Mouse (Mus musculus) left cerebral cortex, postnatal 14 days (tissue): ENCODE measurements around the gene Ubap2. TPM values are rescaled to one million over a fixed set of nuclear protein-coding genes. Genes with fewer than 3 reads are reported as not detected.
A peak's percentile ranks its signal among the peaks of the same experiment; 100 is the strongest.

ENCODE experiments used
- DNase-seq, 2 experiments: peaks; one replicate each; pipeline ENCODE4 v3.0.0; 2021 to 2022; ENCODE audit warnings: low spot score in 2 of 2, mixed read lengths in 1 of 2
- intact Hi-C: fragments of 180-260 bp; cut with DNase I; formaldehyde crosslinking; loops from one replicate; pipeline ENCODE4 v1.15.1; 2025
- total RNA-seq, 2 experiments: library from RNA; stranded (reverse); gene quantifications; 2 replicates each; pipeline ENCODE4 v1.2.3; 2021

The Ubap2 gene
- total RNA-seq, 2 experiments from 2014 or later, result 46.1 to 47.6 TPM

- DNase-seq, result no peak
- intact Hi-C loops, result loop anchor here (10.0 kb wide), 1 partner anchor 140 kb away; the partner anchor contains the start of gene Ube2r2
Measured at GRCm38 (mm10) chr4:41274377-41274979, 466 bp downstream of the Ubap2 start.

GRCm38 (mm10) chr4:41268133-41268532, 6.8 kb downstream of the Ubap2 start:
- intact Hi-C loops, result no loop called here
- no peak for DNase-seq

DNA sequence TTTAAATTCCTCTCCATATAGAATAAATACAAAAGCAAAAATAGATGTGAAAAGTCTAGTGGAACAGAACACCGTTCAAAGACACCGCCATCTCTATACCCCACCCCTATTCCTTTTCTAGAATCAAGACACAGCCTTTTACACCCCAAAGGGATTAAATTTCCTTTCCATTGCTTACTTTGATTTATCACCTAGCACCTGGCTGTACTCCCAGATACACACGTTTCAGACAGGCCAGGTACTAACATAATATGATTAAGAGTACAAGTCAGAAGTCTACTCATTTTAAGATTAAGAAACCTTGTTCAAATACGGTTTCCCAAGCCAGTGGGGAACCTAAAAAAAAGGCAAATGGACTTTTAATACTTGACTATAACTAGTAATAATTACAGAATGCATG, 8.6 kb downstream of the Ubap2 start:
- no peak for DNase-seq
- intact Hi-C loops, result no loop called here

DNA sequence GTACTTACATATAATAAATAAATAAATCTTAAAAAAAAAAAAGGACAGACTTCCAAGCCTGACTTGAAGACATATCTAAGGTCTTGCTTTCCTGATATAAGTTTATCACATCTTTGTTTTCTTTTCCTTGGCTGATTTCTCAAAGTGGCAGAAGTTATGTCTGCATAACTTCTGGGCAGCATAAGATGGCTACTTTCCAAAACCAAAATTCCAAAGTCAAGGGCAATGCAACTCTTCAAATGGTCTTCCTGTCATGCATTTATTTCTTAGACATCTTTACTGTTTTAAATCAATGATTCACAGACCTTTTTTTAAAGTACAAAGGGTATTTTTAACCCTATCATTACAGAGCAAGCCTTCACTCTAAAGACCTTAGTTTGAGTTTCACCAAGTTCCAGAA, 14.3 kb downstream of the Ubap2 start:
- intact Hi-C loops, result no loop called here
- no peak for DNase-seq

- intact Hi-C loops, result no loop called here
- no peak for DNase-seq
Measured at GRCm38 (mm10) chr4:41259019-41259418, 15.9 kb downstream of the Ubap2 start.

DNA sequence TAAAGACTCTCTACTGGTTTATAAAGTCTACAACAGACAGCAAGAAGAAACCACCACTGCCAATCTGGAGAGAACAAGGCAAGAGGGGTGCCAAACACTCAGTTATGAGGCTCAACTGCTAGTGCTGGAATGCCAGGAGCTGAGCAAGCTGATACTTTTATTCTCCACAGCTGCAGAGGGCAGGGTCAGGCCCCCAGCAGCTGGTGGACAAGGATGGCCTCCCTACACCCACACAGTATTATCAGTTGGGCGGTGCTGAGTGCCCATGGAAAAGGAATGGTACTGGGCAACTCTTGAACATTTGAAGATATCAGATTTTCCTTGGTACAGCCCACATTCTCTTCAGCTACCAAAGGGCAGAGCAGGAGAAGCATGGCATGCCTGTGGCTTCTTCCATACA, 17.2 kb downstream of the Ubap2 start:
- DNase-seq, result no peak
- intact Hi-C loops, result no loop called here

DNA sequence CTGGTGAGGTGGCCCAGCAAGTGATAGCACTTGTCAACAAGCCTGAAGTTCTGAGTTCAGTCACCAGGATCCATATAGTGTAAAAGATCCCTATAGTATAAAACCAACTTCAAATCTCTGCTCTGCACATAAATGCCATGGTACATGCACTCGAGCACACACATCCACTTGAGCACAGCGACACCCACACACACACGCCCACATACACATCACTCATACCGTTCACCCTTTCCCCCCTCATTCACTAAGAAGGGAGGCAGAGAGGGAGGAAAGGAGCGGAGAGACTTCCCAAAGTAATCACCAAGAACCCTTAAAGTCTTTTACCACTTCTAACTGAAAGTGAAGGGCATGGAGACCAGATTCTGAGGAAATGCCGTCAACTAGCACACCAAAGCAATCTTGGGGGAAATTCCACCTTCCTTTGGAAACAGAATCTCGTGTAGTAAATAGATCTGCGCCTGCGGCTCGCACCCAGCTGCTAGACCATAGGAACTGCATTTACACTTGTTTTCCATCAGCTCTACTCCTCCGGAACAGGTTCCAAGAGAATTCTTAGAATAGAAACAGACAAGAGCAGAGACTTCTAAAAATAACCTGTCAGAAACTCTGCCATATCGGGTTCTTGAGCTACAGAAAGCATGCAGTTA, 19.3 kb downstream of the Ubap2 start:
- intact Hi-C loops, result no loop called here
- peak; percentile 63 to 78 for DNase-seq

GRCm38 (mm10) chr4:41253756-41254155, 21.2 kb downstream of the Ubap2 start:
- intact Hi-C loops, result no loop called here
- DNase-seq, result no peak

DNA sequence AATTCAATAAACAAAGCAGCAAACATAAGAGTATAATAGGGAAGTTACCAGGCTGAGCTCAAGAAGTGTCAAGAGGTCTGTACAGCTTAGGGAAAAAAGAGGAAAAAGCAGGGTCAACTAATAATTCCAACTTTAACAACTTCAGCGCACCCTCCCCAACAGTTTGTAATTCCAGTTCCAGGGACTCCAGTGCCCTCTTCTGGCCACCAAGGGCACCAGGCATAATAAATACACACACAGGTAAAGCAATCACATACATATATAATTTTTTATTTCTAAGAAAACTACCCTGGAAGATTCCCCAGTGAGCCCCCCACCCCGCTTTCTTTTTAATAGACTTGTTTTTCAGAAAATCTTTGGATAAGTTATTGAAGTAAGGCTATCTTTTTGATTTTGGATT, 29.5 kb downstream of the Ubap2 start:
- intact Hi-C loops, result no loop called here
- DNase-seq, result no peak

DNA sequence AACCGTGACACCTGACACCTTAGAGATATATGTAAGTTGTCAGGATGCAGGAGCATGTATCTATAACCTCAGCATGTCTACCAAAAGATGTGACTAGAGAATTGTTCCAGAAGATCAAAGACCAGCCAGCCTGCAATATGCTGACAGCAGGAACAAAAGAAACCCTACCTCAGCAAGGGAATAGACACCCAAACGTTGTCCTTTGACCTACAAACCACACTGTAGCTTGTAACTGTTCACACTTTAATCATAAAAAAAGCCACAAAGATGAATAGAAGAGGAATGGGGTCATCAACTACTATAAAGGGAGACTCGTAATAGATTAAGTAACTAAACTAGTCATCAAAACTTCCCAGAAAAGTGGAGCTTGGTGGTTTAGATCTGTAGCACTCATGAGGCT, 34.0 kb downstream of the Ubap2 start:
- intact Hi-C loops, result no loop called here
- no peak for DNase-seq

DNA sequence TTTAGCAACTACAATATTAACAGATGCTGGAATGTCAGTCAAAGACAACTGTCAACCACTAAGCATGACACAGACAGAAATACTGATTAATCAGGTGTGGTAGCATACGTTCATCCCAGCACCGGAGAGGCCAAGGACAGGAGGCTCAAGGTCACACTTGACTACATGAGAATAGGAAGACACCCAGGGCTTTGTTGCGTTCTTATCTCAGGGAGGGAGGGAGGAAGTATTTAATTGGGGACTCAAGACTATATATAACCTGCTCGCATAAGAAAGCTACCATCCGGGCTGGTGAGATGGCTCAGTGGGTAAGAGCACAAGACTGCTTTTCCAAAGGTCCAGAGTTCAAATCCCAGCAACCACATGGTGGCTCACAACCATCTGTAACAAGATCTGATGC, 39.3 kb downstream of the Ubap2 start:
- intact Hi-C loops, result no loop called here
- no peak for DNase-seq

DNA sequence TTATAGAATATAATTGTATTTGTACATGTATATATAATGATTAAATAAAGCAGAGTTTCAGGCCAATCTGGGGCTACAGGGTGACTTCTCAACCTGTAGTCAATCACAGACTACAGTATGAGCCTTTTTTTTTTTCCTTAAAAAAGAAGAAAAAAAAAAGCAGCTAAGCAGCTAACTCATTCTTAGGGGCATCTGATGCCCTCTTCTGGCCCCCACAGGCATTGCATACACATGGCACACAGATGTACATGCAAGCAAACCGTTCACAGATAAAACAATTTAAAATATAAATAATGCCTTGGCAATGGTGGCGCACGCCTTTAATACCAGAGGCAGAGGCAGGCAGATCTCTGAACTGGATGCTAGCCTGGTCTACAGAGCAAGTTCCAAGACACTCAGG, 48.6 kb downstream of the Ubap2 start:
- intact Hi-C loops, result loop anchor here (5.0 to 10.0 kb wide), 3 partner anchors 51 to 174 kb away; partner anchors contain the start of gene Ubap2
- peak; percentile 71 to 73 for DNase-seq

DNA sequence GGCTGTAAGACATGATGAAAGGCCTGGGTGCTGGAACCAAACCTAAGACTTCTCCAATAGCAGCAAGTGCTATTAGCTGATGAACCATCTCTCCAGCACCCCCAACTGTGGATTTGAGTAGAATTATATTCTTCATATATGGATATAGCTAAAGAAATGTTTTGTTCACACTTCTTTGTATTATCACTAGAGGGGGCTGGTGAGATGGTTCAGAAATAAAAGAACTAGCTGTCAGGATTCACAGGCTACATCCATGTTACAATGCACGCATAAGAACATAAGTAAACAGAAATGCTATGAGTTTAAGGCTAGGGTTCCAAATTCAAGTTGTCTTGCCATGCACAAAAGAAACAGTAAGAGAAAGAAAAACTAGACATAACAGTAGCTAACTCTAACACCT, 49.5 kb downstream of the Ubap2 start:
- intact Hi-C loops, result loop anchor here (5.0 to 10.0 kb wide), 3 partner anchors 52 to 173 kb away; partner anchors contain the start of gene Ubap2
- peak in 1 of 2 experiments; percentile 47 for DNase-seq

DNA sequence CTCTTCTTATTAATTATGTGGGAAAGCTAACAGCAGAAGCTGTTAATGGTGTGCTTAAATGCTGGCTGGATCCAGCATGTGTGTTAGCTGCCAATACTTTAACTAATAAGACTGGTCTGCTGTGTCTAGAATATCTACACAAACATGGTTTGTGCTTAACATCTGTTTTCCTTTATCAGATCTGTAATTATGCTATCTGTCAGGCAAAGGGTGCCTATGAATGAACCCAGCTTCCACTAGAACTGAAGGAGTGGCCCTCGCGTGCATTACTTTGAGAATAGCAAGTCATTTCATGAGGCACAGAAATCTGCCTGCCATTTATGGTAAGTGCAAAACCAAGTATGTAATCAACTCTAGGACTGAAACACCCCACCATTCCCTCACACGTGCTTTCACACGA, 66.9 kb downstream of the Ubap2 start:
- no peak for DNase-seq
- intact Hi-C loops, result no loop called here

GRCm38 (mm10) chr4:41205751-41206150, 69.2 kb downstream of the Ubap2 start:
- DNase-seq, result no peak
- intact Hi-C loops, result no loop called here

- intact Hi-C loops, result no loop called here
- DNase-seq, result no peak
Measured at GRCm38 (mm10) chr4:41202135-41202534, 72.8 kb downstream of the Ubap2 start.

GRCm38 (mm10) chr4:41196861-41197610, 77.9 kb downstream of the Ubap2 start:
- DNase-seq, result no peak
- intact Hi-C loops, result no loop called here

- intact Hi-C loops, result no loop called here
- DNase-seq, result no peak
Measured at GRCm38 (mm10) chr4:41195328-41195727, 79.6 kb downstream of the Ubap2 start.

GRCm38 (mm10) chr4:41192544-41193512, 82.1 kb downstream of the Ubap2 start:
- intact Hi-C loops, result no loop called here
- DNase-seq, result no peak
